Mouse (Mus musculus) myocyte (in vitro differentiated cells): ENCODE data around the gene Myo10.
A peak's percentile ranks its signal among the peaks of the same experiment; 100 is the strongest.

Experiments used
- CEBPB ChIP-seq: IDR thresholded peaks from 2 replicates; pipeline ENCODE4 v1.6.1; 2011; ENCODE audit warnings: mild to moderate bottlenecking, moderate library complexity; ENCODE audit not compliant: poor library complexity, insufficient read depth, severe bottlenecking
- E2F4 ChIP-seq: IDR thresholded peaks from one replicate; pipeline ENCODE4 v1.6.1; 2011; ENCODE audit warnings: mild to moderate bottlenecking, control low read depth, moderate library complexity; ENCODE audit not compliant: insufficient read depth
- MAX ChIP-seq: IDR thresholded peaks from one replicate; pipeline ENCODE4 v1.6.1; 2011; ENCODE audit warnings: low read depth, mild to moderate bottlenecking, control low read depth
- MYOD1 ChIP-seq, 3 experiments: IDR thresholded peaks; one replicate each; pipeline ENCODE4 v1.6.1; 2011; ENCODE audit warnings: control low read depth in 2 of 3, low read depth in 2 of 3, mild to moderate bottlenecking in 2 of 3, moderate library complexity in 1 of 3; ENCODE audit not compliant: insufficient read length in 2 of 3, control insufficient read depth in 1 of 3
- MYOG ChIP-seq, 3 experiments: IDR thresholded peaks; one replicate each; pipeline ENCODE4 v1.6.1; 2011; ENCODE audit warnings: control low read depth in 2 of 3, low read depth in 2 of 3, mild to moderate bottlenecking in 2 of 3; ENCODE audit not compliant: insufficient read length in 2 of 3, control insufficient read depth in 1 of 3, insufficient read depth in 1 of 3
- POLR2A ChIP-seq: IDR thresholded peaks from one replicate; pipeline ENCODE4 v1.6.1; 2011; ENCODE audit warnings: low read depth, mild to moderate bottlenecking, control low read depth, moderate library complexity; ENCODE audit not compliant: insufficient read length
- SRF ChIP-seq: IDR thresholded peaks from one replicate; pipeline ENCODE4 v1.6.1; 2011; ENCODE audit warnings: low read depth; ENCODE audit not compliant: control insufficient read depth, insufficient read length
- TCF12 ChIP-seq: IDR thresholded peaks from one replicate; pipeline ENCODE4 v1.6.1; 2011; ENCODE audit warnings: mild to moderate bottlenecking, control low read depth; ENCODE audit not compliant: poor library complexity, insufficient read depth, severe bottlenecking
- USF1 ChIP-seq: IDR thresholded peaks from one replicate; pipeline ENCODE4 v1.6.1; 2011; ENCODE audit warnings: low read depth, mild to moderate bottlenecking, control low read depth, moderate library complexity

- TF ChIP-seq MYOD1 (IDR thresholded peaks at IDR 0.05; ENCODE audit: control insufficient read depth in 1 of 3, insufficient read length in 2 of 3, low read depth in 2 of 3) (peak; percentile 86 to 97 (median 96)), POLR2A (peak; percentile 30), MAX (no peak), SRF (no peak), USF1 (no peak), E2F4 (no peak), TCF12 (peak; percentile 71), CEBPB (no peak), MYOG (IDR thresholded peaks at IDR 0.05; ENCODE audit: control insufficient read depth in 1 of 3, insufficient read depth in 1 of 3, insufficient read length in 2 of 3, low read depth in 2 of 3) (peak; percentile 86 to 98 (median 95))
Observed at GRCm38 (mm10) chr15:25627012-25627411, 4.7 kb downstream of the Myo10 start.
